Mouse (Mus musculus) MEL (cell line): ENCODE measurements around the gene Cux1. TPM values are rescaled to one million over a fixed set of nuclear protein-coding genes. Genes with fewer than 3 reads are reported as not detected.

Experiments
- DNase-seq: peaks from one replicate; pipeline ENCODE4 v3.0.0; 2011; ENCODE audit warnings: low read depth, low spot score
- H3K27ac ChIP-seq: 2 replicates; pipeline ENCODE4 v1.5.1; 2012; ENCODE audit warnings: low read depth, mild to moderate bottlenecking, control low read depth, low read length, moderate library complexity; ENCODE audit not compliant: control insufficient read depth
- H3K27me3 ChIP-seq, 2 experiments: fragments of 150-350 bp in 1 of 2; sonication (generic) in 1 of 2; 2 replicates each; pipeline ENCODE4 v1.6.1; 2012; ENCODE audit warnings: low read length in 2 of 2, mild to moderate bottlenecking in 2 of 2, improper control_type of control experiment in 1 of 2, moderate library complexity in 1 of 2; ENCODE audit not compliant: insufficient read depth in 2 of 2, control insufficient read depth in 1 of 2
- H3K36me3 ChIP-seq, 2 experiments: 2 replicates each; pipeline ENCODE4 v1.6.1; 2012 to 2014; ENCODE audit warnings: low read length in 2 of 2, improper control_type of control experiment in 1 of 2, inconsistent platforms in 1 of 2, mild to moderate bottlenecking in 1 of 2; ENCODE audit not compliant: insufficient read depth in 2 of 2, control insufficient read depth in 1 of 2
- H3K4me1 ChIP-seq, 2 experiments: fragments of 150-350 bp in 1 of 2; sonication (generic) in 1 of 2; 2 replicates each; pipeline ENCODE4 v1.6.1; 2012; ENCODE audit warnings: low read length in 2 of 2, improper control_type of control experiment in 1 of 2, mild to moderate bottlenecking in 1 of 2; ENCODE audit not compliant: insufficient read depth in 2 of 2, control insufficient read depth in 1 of 2
- H3K4me3 ChIP-seq, 2 experiments: fragments of 150-350 bp in 1 of 2; sonication (generic) in 1 of 2; 2 replicates each; pipeline ENCODE4 v1.5.1; 2012; ENCODE audit warnings: low read depth in 2 of 2, low read length in 2 of 2, mild to moderate bottlenecking in 2 of 2, moderate library complexity in 2 of 2, control low read depth in 1 of 2, improper control_type of control experiment in 1 of 2; ENCODE audit not compliant: control insufficient read depth in 1 of 2, insufficient read depth in 1 of 2
- H3K79me2 ChIP-seq: 2 replicates; pipeline ENCODE4 v1.6.1; 2012; ENCODE audit warnings: mild to moderate bottlenecking, low read length, moderate library complexity; ENCODE audit not compliant: control insufficient read depth, poor library complexity, insufficient read depth
- H3K9ac ChIP-seq: 2 replicates; pipeline ENCODE4 v1.6.1; 2012; ENCODE audit warnings: low read depth, mild to moderate bottlenecking, control low read depth, low read length, moderate library complexity; ENCODE audit not compliant: control insufficient read depth, poor library complexity, severe bottlenecking
- H3K9me3 ChIP-seq: fragments of 150-350 bp; sonication (generic); replicated peaks from 2 replicates; pipeline ENCODE4 v1.6.1; 2012; ENCODE audit warnings: mild to moderate bottlenecking, low read length, improper control_type of control experiment, moderate library complexity; ENCODE audit not compliant: insufficient read depth
- CHD1 ChIP-seq: IDR thresholded peaks from 2 replicates; pipeline ENCODE4 v1.6.1; 2012; ENCODE audit warnings: low read depth, mild to moderate bottlenecking, inconsistent platforms, low read length, improper control_type of control experiment
- E2F4 ChIP-seq: IDR thresholded peaks from 2 replicates; pipeline ENCODE4 v1.6.1; 2011; ENCODE audit warnings: low read depth, low read length, improper control_type of control experiment, borderline replicate concordance
- ELF1 ChIP-seq: IDR thresholded peaks from 2 replicates; pipeline ENCODE4 v1.6.1; 2014; ENCODE audit warnings: low read depth, mild to moderate bottlenecking, inconsistent platforms, low read length, improper control_type of control experiment, moderate library complexity
- MEF2A ChIP-seq: IDR thresholded peaks from 2 replicates; pipeline ENCODE4 v1.6.1; 2014; ENCODE audit warnings: low read depth, mild to moderate bottlenecking, inconsistent platforms, low read length, improper control_type of control experiment; ENCODE audit not compliant: poor library complexity, insufficient replicate concordance, severe bottlenecking; ENCODE audit errors: extremely low read depth
- MXI1 ChIP-seq: IDR thresholded peaks from 2 replicates; pipeline ENCODE4 v1.6.1; 2011; ENCODE audit warnings: mild to moderate bottlenecking, low read depth, low read length, improper control_type of control experiment
- RCOR1 ChIP-seq: IDR thresholded peaks from 2 replicates; pipeline ENCODE4 v1.6.1; 2012; ENCODE audit warnings: low read depth, mild to moderate bottlenecking, inconsistent platforms, low read length, improper control_type of control experiment
- SIN3A ChIP-seq: IDR thresholded peaks from 2 replicates; pipeline ENCODE4 v1.6.1; 2012; ENCODE audit warnings: low read length, improper control_type of control experiment, inconsistent platforms
- SMC3 ChIP-seq: IDR thresholded peaks from 2 replicates; pipeline ENCODE4 v1.6.1; 2011; ENCODE audit warnings: low read depth, low read length, improper control_type of control experiment
- USF1 ChIP-seq: IDR thresholded peaks from 2 replicates; pipeline ENCODE4 v1.6.1; 2014; ENCODE audit warnings: low read depth, mild to moderate bottlenecking, inconsistent platforms, low read length, improper control_type of control experiment, moderate library complexity
- polyA plus RNA-seq, 2 experiments: library from polyadenylated mRNA; stranded (reverse) in 1 of 2; unstranded in 1 of 2; fragments of >175 nt in 1 of 2; fragments of >200 nt in 1 of 2; gene quantifications; 2 replicates each; pipeline versions ENCODE4 v1.2.1 to v1.2.4; 2012; ENCODE audit warnings: low replicate concordance in 2 of 2, low read depth in 1 of 2; ENCODE audit not compliant: insufficient read length in 2 of 2, insufficient read depth in 1 of 2, missing spikeins in 1 of 2
- total RNA-seq: library from RNA; depleted of rRNA; stranded (reverse); fragments of 300-350 nt; gene quantifications from 2 replicates; pipeline ENCODE4 v1.2.3, GENCODE M21; 2012

The Cux1 gene
- total and polyA plus RNA-seq, 3 experiments, result 71.1 to 104 TPM; not detected in 1

- H3K27ac ChIP-seq, result no peak overlapping the region
- no peak for TF ChIP-seq CHD1
- no peak for TF ChIP-seq MEF2A
- TF ChIP-seq MXI1, result no peak
- H3K4me1 ChIP-seq, result peaks cover 13 to 17% of the 10 kb centered on the region in 2 experiments
Measured at GRCm38 (mm10) chr5:136479024-136479763, 88.1 kb downstream of the Cux1 start.

GRCm38 (mm10) chr5:136476272-136476671 is 91.0 kb downstream of the Cux1 start:
- H3K4me1 ChIP-seq, result peaks cover 0 to 6% of the 10 kb centered on the region in 2 experiments; a peak in 2 of 4 replicates
- no peak for TF ChIP-seq ELF1
- TF ChIP-seq MEF2A, result no peak
- TF ChIP-seq RCOR1, result no peak
- no peak for TF ChIP-seq E2F4
- TF ChIP-seq, all 39 proteins: peak for 0
- Histone ChIP-seq H3K9ac (no peak overlapping the region), H3K4me3 (no peak overlapping the region), H3K27me3 (no peaks in the 10 kb centered on the region), H3K36me3 (peaks cover 8 to 23% of the 10 kb centered on the region in 2 experiments), H3K9me3 (no peaks in the 10 kb centered on the region), H3K79me2 (peaks cover 8% of the 10 kb centered on the region; the same call in 1 of the 2 replicates), H3K27ac (no peak overlapping the region)
- DNase-seq, result no peak

More at GRCm38 (mm10) chr5:136479024-136479763, 88.1 kb downstream of the Cux1 start:
- H3K9ac ChIP-seq, result no peak overlapping the region
- H3K36me3 ChIP-seq, result peaks cover 23 to 32% of the 10 kb centered on the region in 2 experiments
- H3K4me3 ChIP-seq, result no peak overlapping the region
- H3K27me3 ChIP-seq, result no peaks in the 10 kb centered on the region
- peaks cover 10% of the 10 kb centered on the region; the same call in 1 of the 2 replicates for H3K79me2 ChIP-seq
- no peak for DNase-seq
- H3K9me3 ChIP-seq, result no peaks in the 10 kb centered on the region

GRCm38 (mm10) chr5:136475161-136475560 is 92.1 kb downstream of the Cux1 start:
- Histone ChIP-seq H3K9ac (no peak overlapping the region), H3K4me1 (peaks cover 0 to 3% of the 10 kb centered on the region in 2 experiments; a peak in 2 of 4 replicates), H3K79me2 (peaks cover 6% of the 10 kb centered on the region; the same call in 1 of the 2 replicates), H3K9me3 (no peaks in the 10 kb centered on the region), H3K36me3 (peaks cover 3 to 21% of the 10 kb centered on the region in 2 experiments; a peak in 3 of 4 replicates), H3K27me3 (no peaks in the 10 kb centered on the region), H3K4me3 (no peak overlapping the region)
- DNase-seq, result no peak
- TF ChIP-seq USF1, result no peak
- TF ChIP-seq SMC3, result no peak
- no peak for TF ChIP-seq SIN3A
- TF ChIP-seq MEF2A, result no peak
- TF ChIP-seq, all 39 proteins: peak for 0
- no peak overlapping the region for H3K27ac ChIP-seq
